In the genomic region with DNA sequence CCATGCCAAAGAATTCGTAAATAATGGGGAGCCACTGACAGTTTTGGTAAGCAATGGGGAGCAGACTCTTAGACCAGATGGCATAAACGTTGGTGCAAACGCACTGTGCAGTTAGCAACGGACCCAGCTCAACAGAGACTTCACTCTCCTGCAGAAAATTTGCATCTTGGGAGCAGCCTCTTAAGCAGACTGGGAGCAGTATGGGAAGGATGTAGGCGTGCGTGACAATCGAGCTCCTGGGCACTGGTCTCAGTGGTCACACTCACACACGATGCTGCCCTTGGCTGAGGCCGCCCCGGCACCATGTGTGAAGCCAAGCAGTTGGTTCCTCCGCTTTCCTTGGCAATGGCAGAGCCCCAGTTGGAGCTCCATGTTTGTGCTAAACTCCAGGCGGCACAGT, we compare ENCODE assay signal across 14 mouse cellular contexts.
DNase-seq lines count a peak whose midpoint lies in the region; ATAC-seq and TF ChIP-seq lines count a peak whose summit lies in the region.
"Had no signal": no experiment of that assay in that cellular context is flagged by ENCODE, and none has a peak within 500 bp of the region (broad histone marks: within the 10 kb centered on the region; RNA-seq: fewer than 3 reads in every experiment).

No protein-coding gene starts in this region.

- ATAC-seq in stomach, postnatal 0 days (ENCODE audit: low FRiP score, low TSS enrichment), result no peak
- ATAC-seq in midbrain, embryonic 16.5 days, result no peak
- ATAC-seq: liver, embryonic 12.5 days had no signal

- no peaks in the 10 kb centered on the region for H3K36me3 ChIP-seq in stomach, postnatal 0 days (ENCODE audit: control insufficient read depth, insufficient read depth, low read length)
- H3K36me3 ChIP-seq in midbrain, embryonic 16.5 days (ENCODE audit: control insufficient read depth, insufficient read depth, low read length), result no peaks in the 10 kb centered on the region
- H3K36me3 ChIP-seq: embryonic facial prominence, embryonic 10.5 days; hindbrain, embryonic 15.5 days; liver, embryonic 12.5 days; midbrain, embryonic 12.5 days had no signal

- H3K4me2 ChIP-seq in stomach, postnatal 0 days (replicated peaks; ENCODE audit: low read depth), result no peak overlapping the region
- H3K4me2 ChIP-seq in midbrain, embryonic 16.5 days (ENCODE audit: low read length), result no peak overlapping the region
- H3K4me2 ChIP-seq: hindbrain, embryonic 15.5 days; liver, embryonic 12.5 days; midbrain, embryonic 12.5 days had no signal

- no peak overlapping the region for H3K9ac ChIP-seq in stomach, postnatal 0 days (ENCODE audit: low read length)
- no peak overlapping the region for H3K9ac ChIP-seq in midbrain, embryonic 16.5 days (ENCODE audit: low read depth, low read length)
- H3K9ac ChIP-seq: hindbrain, embryonic 15.5 days; liver, embryonic 12.5 days; midbrain, embryonic 12.5 days had no signal

- H3K4me3 ChIP-seq in stomach, postnatal 0 days (ENCODE audit: low read depth, low read length), result no peak overlapping the region
- H3K4me3 ChIP-seq in midbrain, embryonic 16.5 days (ENCODE audit: low read depth, low read length), result no peak overlapping the region
- H3K4me3 ChIP-seq: embryonic facial prominence, embryonic 10.5 days; hindbrain, embryonic 15.5 days; liver, embryonic 12.5 days; midbrain, embryonic 12.5 days had no signal

- no peaks in the 10 kb centered on the region for H3K27me3 ChIP-seq in stomach, postnatal 0 days (ENCODE audit: control insufficient read depth, insufficient read depth, low read length)
- H3K27me3 ChIP-seq in midbrain, embryonic 16.5 days (ENCODE audit: control insufficient read depth, insufficient read depth, low read depth, low read length), result no peaks in the 10 kb centered on the region
- H3K27me3 ChIP-seq: hindbrain, embryonic 15.5 days; liver, embryonic 12.5 days; midbrain, embryonic 12.5 days had no signal

- H3K27ac ChIP-seq in stomach, postnatal 0 days (replicated peaks), result 0 out of 2 replicates have a peak overlapping the region, but pooled peaks have one; percentile 20
- no peak overlapping the region for H3K27ac ChIP-seq in midbrain, embryonic 16.5 days (ENCODE audit: low read length)
- H3K27ac ChIP-seq: embryonic facial prominence, embryonic 10.5 days; hindbrain, embryonic 15.5 days; liver, embryonic 12.5 days; midbrain, embryonic 12.5 days had no signal

- no peaks in the 10 kb centered on the region for H3K9me3 ChIP-seq in stomach, postnatal 0 days (ENCODE audit: control insufficient read depth, low read length)
- no peaks in the 10 kb centered on the region for H3K9me3 ChIP-seq in midbrain, embryonic 16.5 days (replicated peaks; ENCODE audit: control insufficient read depth, low read length, poor library complexity, severe bottlenecking)
- H3K9me3 ChIP-seq: embryonic facial prominence, embryonic 10.5 days; hindbrain, embryonic 15.5 days; liver, embryonic 12.5 days; midbrain, embryonic 12.5 days had no signal

- 65% methylated on average over 12 of the region's 12 CpGs for WGBS in stomach, postnatal 0 days
- 91% methylated on average over 12 of the region's 12 CpGs for WGBS in midbrain, embryonic 16.5 days

- no peak for TF ChIP-seq CTCF in stomach, postnatal 0 days (IDR thresholded peaks at IDR 0.05; ENCODE audit: low read depth)

- peak; percentile 19 to 20 for DNase-seq in frontal cortex, postnatal 10 days (ENCODE audit: low spot score in 2 of 2)
- no peak for DNase-seq in frontal cortex, postnatal 25 days (ENCODE audit: low spot score in 2 of 2)
- DNase-seq in cerebellum, postnatal 14 days, result peak; percentile 58 to 75
- DNase-seq in layer of hippocampus, postnatal 10 days (ENCODE audit: low spot score in 2 of 2), result peak; percentile 61 to 64
- DNase-seq in stomach, postnatal 0 days (ENCODE audit: low spot score), result no peak
- no peak for DNase-seq in urinary bladder, postnatal 10 days (ENCODE audit: low spot score)
- DNase-seq: kidney, adult 9 months; lung, postnatal 14 days; thymus, adult 2 months had no signal

- no peak for TF ChIP-seq EP300 in stomach, postnatal 0 days (optimal IDR thresholded peaks at IDR 0.05)

- H3K4me1 ChIP-seq in stomach, postnatal 0 days (replicated peaks; ENCODE audit: control insufficient read depth, insufficient read depth), result no peaks in the 10 kb centered on the region
- no peaks in the 10 kb centered on the region for H3K4me1 ChIP-seq in midbrain, embryonic 16.5 days (ENCODE audit: control insufficient read depth, insufficient read depth, low read length)
- H3K4me1 ChIP-seq: embryonic facial prominence, embryonic 10.5 days; liver, embryonic 12.5 days; midbrain, embryonic 12.5 days had no signal

Comparison
In these comparisons a context has a peak if more than half of its experiments do, and no peak if none do; other contexts are left out.
1. DNase-seq: peak in frontal cortex, postnatal 10 days (2 of 2), cerebellum, postnatal 14 days (2 of 2) and layer of hippocampus, postnatal 10 days (2 of 2); none in frontal cortex, postnatal 25 days (0 of 2), stomach, postnatal 0 days (single experiment) and urinary bladder, postnatal 10 days (single experiment).